Mouse (Mus musculus): ENCODE results near the gene Def6.

DNA sequence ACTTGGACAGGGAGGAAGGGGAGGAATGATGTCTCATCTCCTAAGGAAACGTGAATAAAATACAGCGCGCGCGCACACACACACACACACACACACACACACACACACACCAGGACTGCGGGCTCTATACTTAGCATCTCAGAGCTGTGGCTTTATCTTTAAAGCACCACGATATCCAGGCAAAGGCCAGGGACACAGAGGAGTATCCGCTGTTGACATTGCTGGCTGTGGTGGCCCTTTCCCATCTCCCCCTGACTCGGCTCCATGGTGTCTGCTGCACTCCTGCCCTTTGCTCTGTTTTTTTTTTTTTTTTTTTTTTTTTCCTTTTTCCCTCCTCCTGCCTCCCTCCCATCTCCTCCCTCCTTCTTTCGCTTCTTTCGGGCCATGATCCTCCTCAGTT, 54.2 kb downstream of the Def6 start:
- no peak for TF ChIP-seq EP300 (IDR thresholded peaks at IDR 0.05; ENCODE audit: low read depth)
- no peak for TF ChIP-seq CTCF (IDR thresholded peaks at IDR 0.05; ENCODE audit: low read depth)
